Mouse (Mus musculus) embryonic fibroblast, embryonic 13.5 days (primary cell): ENCODE measurements at regions not wholly inside any gene's neighbourhood (a gene's known extent, or its start where the extent isn't known, plus 50 kb on each side); places are given as distances from the start of the nearest gene placed in this dataset.

Experiments used
- CTCF ChIP-seq: IDR thresholded peaks from 2 replicates; pipeline ENCODE4 v1.5.1; 2011; ENCODE audit warnings: mild to moderate bottlenecking, control low read depth, low read length, moderate library complexity, borderline replicate concordance; ENCODE audit not compliant: insufficient read depth
- POLR2A ChIP-seq: IDR thresholded peaks from 2 replicates; pipeline ENCODE4 v1.6.1; 2011; ENCODE audit warnings: low read depth, mild to moderate bottlenecking, control low read depth, low read length, moderate library complexity

DNA sequence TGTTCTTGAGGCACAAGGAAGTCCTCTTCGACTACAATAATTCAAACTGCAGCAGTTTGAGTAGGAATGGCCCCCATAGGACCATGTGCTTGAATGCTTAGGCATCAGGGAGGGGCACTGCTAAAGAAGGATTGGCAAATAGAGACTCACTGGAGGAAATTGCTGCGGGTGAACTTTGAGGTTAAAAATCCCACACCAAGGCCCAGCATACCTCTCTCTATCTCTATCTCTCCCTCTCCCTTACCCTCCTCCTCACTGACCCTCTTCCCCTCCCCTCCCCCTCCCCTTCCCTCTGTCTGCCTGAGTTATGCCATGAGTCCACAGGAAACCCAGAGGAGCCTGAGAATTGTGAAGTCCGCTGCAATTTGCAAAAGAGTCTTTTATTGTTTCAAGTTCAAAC is 180.8 kb upstream of the Ipo5 start:
- TF ChIP-seq POLR2A (no peak), CTCF (no peak)
